Mouse (Mus musculus) hematopoietic stem cell, adult 5-6 weeks (primary cell): ENCODE data around the gene Lsm11. TPM values are rescaled to one million over a fixed set of nuclear protein-coding genes. Genes with fewer than 3 reads are reported as not detected.

Source experiments
- ATAC-seq, 2 experiments: fragments of 125-278 bp in 1 of 2; replicated peaks in 1 of 2; 2 replicates each; pipeline ENCODE4 v1.8.0; 2016 to 2017; ENCODE audit warnings: inconsistent platforms in 2 of 2, mild to moderate bottlenecking in 2 of 2, moderate number of reproducible peaks in 2 of 2, low read depth in 1 of 2, moderate TSS enrichment in 1 of 2; ENCODE audit not compliant: low FRiP score in 2 of 2, poor library complexity in 2 of 2, severe bottlenecking in 2 of 2, insufficient read depth in 1 of 2, low TSS enrichment in 1 of 2
- total RNA-seq: library from RNA; stranded (forward); fragments of 172-1452, 232-1000 nt; gene quantifications from 2 replicates; pipeline ENCODE4 v1.2.3, GENCODE M21; 2017

Lsm11 gene
- total RNA-seq, 1 experiment from 2014 or later = 4.2 TPM

GRCm38 (mm10) chr11:45942281-45942680 is 2.5 kb downstream of the Lsm11 start:
- no peak for ATAC-seq

DNA sequence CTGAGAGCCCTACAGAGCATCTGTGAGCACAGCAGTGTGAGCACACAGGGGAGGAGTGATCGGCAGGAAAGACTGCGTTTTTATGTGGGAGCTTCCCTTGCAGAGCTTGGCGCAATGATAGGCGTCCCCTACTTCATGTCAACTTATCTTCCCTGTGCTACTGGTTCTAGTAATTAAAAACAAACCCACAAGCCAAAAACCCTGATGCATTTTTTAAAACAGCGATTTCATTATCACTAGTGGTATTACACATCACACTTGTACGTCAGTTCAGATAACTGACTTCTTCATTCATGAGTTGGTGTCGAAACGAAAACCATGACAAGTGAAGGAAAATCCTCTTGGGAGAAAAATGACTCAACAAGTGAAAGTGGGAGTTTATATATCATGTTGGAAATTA is 5.8 kb downstream of the Lsm11 start:
- no peak for ATAC-seq

DNA sequence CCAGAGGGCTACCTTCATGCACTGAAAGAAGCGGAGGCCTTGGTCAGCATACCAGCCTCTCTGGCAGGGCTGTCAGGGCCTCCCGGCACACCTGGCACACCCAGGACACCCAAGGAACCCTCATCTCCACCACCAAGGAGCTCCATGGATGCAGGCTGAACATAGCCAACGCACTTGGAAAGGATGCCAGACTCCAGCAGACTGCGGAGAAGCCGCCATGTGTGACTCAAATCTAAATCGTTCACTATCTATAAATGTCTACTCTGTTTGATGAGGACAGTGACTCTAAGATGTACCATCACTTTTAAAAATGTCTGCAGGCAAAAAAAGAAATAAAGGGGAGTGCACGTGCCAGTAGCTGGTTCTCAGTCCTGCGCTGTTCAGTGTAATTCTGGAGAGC is 7.3 kb downstream of the Lsm11 start:
- ATAC-seq = no peak

DNA sequence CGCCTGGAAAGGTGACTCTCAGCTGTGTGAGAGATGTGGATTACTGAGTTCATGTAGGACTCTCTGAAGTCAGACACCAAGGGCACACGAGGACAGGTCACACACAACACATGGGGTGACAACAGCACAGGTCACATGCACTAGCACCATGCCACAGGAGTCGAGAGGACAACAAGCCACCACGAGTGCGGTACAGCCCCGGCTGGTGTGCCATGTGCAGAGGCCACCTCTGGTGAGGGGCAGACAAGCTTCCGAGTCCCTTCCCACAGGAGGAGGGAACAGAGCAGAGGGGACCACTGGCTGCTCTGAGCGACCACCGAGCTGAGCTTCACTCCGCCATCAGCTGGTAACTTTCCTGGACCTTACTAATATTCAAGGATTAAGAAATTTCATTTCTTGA is 12.0 kb downstream of the Lsm11 start:
- no peak for ATAC-seq

DNA sequence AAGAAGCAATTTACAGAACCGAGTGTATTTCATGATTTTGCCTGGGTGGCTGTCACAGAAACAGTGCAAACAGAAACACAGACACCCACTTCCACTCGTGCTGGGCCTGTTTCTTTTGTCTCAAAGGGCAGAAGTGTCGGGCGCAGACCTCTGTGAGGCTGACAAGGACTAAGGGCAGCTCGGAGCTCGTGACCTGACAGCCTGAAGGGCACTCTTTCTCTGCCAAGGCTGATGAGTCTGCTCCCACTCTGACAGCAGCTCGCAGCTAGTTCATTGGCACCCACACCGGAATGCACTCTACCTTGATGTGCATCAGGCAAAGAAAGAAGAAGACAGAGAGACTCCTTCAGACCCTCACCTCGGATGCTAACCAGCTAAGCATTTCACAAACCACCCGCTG is 15.2 kb downstream of the Lsm11 start:
- no peak for ATAC-seq

GRCm38 (mm10) chr11:45927456-45927855 is 17.3 kb downstream of the Lsm11 start:
- no peak for ATAC-seq

DNA sequence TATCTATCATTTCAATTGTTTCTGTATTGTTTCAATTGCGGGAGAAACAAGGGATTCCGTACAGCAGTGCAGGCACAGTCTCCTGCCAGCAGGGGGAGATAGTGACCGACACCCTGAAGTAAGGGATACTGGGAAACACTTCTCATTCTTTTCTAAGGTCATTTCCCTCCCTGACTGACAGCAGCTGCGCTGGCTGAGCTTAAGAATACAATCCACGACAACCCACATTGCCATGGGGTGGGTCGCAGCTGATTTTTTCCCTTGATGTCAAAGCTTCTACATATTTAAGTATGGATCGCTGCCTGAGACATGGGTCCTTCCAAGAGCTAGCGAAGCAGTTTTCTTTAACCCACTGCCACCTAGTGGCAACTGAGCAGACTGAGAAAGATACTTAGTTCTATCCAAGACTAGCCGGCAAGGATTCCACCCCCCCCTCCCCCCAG is 18.1 kb downstream of the Lsm11 start:
- ATAC-seq = peak; percentile 91 to 97

- ATAC-seq = no peak
Observed at GRCm38 (mm10) chr11:45925436-45925835, 19.3 kb downstream of the Lsm11 start.

GRCm38 (mm10) chr11:45921480-45921898 is 23.2 kb downstream of the Lsm11 start:
- no peak for ATAC-seq

- ATAC-seq = no peak
Observed at GRCm38 (mm10) chr11:45921026-45921425, 23.7 kb downstream of the Lsm11 start.

DNA sequence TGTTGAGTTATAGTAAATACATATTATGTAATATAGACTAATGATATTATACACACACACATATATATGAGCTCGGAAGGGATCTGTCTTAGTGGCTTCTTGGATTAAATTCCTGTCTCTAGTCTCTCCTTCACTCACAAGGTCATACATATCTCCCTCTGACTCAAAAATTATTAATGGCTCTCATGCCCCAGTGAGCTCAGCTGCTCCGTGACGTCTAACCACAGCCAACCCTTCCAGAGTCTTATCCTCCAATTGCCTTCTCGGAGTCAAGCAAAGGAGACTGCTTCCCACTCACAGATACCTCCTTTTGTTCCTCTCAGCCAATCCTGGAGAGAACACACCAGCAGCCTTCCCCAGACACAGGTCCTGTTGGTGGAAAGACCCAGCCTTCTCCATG is 25.9 kb downstream of the Lsm11 start:
- no peak for ATAC-seq

- ATAC-seq = no peak
Observed at GRCm38 (mm10) chr11:45918018-45918417, 26.7 kb downstream of the Lsm11 start.

DNA sequence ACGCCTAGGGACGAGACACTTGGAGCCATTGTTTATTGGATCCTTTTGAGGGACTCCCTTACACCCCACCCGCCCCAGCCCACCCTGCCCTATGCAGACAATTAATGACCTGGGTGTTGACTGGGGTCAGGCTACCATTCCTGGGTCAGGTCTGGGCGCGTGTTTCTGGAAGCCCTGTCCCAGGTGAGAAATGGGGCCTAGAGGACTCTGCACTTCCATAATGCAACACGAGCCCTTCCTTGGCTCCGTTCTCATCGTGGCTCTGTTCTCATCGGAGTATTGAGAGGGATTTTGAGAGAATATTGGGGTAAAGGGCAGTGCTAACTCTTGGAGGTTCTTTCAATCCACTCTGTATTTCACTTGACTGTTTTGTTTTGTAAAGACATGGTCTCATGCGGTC is 28.5 kb downstream of the Lsm11 start:
- no peak for ATAC-seq

GRCm38 (mm10) chr11:45910701-45911100 is 34.0 kb downstream of the Lsm11 start:
- no peak for ATAC-seq

GRCm38 (mm10) chr11:45908894-45909293 is 35.8 kb downstream of the Lsm11 start:
- no peak for ATAC-seq

DNA sequence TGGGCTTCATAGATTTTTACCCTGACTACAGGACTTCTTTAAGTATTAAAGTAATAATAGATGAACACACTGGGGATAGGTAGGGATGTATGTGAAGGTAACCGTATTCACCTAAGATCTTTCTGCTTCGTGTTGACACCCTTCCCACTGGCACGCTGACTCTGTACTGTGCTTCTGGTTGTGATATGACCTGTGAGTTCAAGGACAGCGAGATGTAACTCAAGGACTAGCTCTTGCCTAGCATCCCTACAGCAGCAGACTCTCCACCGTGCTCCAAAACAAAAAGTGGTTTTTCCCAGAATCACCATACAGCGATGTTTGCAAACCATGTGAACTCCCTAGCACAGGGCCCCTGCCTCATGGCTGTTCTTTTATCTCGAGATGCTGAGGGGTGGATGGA is 36.7 kb downstream of the Lsm11 start:
- ATAC-seq = no peak

- ATAC-seq = no peak
Observed at GRCm38 (mm10) chr11:45907301-45907700, 37.4 kb downstream of the Lsm11 start.

DNA sequence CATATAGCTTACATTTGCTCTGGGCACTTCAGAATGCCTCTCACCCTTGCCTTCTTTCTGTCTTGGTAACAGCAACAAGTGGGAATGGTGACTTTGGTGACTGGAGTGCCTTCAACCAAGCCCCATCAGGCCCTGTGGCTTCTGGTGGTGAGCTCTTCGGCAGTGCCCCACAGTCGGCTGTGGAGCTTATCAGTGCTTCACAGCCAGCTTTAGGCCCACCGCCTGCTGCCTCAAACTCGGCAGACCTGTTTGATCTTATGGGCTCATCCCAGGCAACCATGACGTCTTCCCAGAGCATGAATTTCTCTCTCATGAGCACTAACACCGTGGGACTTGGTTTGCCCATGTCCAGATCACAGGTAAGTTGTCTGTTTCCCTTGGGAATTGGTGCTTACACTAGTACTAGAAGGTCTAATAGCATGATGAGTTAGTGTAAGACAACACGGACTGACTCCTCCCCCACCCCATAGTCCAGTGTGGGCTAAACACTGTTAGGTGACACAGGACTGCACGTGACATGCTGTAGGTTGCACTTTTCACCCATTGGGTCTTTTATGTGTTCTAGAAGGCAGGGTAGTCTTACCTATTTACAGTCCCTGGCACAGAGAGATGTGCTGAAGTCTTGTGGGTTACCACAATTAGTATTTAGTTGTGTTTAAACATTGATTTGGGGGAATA is 38.5 kb downstream of the Lsm11 start:
- ATAC-seq = 0 out of 4 replicates have a peak, but pooled peaks of 1 of the 2 experiments have one; percentile 10

DNA sequence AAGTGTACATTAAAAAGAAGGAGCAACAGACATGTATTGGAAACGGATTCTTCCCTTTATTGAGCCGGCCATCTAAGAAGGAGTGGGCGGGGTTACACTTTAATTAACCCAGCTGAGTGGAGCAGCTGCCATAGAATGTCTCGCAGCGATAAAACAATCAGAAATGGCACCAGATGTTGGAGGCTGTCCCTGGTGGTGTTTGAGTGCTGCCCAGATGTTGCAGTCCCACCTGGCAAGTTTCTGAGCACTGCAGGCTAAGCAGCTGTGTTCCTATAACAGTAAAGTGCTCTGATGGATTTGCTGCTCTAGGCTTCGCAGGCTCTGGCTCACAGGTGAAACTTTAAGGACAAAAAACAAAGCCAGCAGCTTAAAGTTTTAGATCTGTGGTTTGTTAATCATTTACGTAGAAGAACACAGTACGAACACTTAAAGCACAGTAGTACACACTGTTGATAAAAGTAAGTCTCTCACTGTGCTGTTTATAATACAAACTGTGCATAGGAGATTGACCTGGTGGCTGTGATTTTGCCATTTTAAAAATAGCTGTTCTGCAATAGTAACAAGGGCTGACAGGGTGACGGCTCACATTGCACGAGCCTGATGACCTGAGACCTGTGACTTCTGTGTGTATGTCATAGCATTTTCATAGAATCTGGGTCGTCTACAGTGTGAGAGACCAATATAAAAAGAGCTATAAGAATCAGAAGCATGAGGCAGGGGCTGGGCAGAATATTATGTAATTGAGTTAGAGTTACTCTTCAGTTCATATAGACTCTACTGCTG is 44.3 kb downstream of the Lsm11 start:
- ATAC-seq = no peak
